Mouse (Mus musculus): ENCODE results near the gene Akr1d1.

- TF ChIP-seq CTCF (IDR thresholded peaks at IDR 0.05; ENCODE audit: borderline replicate concordance, extremely low read depth, insufficient read depth, insufficient read length) = no peak
- no peak for TF ChIP-seq POLR2A (IDR thresholded peaks at IDR 0.05; ENCODE audit: borderline replicate concordance, extremely low read depth, insufficient read depth, insufficient read length, poor library complexity, severe bottlenecking)
These were observed 42.0 kb downstream of the Akr1d1 start for GRCm38 (mm10) chr6:37571939-37572338.

All from brain, embryonic 14.5 days (tissue).